Mouse (Mus musculus) hindbrain, embryonic 15.5 days (tissue): ENCODE results near the gene Fam149b. TPM values are rescaled to one million over a fixed set of nuclear protein-coding genes. Genes with fewer than 3 reads are reported as not detected.

Experiments used
- ATAC-seq: fragments of 200-750 bp; cut with Nextera tagmentation; 2 replicates; pipeline ENCODE4 v1.8.0; 2017; ENCODE audit warnings: low read depth, moderate number of reproducible peaks, moderate TSS enrichment; ENCODE audit not compliant: low FRiP score
- H3K27ac ChIP-seq: fragments of 300-500 bp; sonication (generic); replicated peaks from 2 replicates; pipeline ENCODE4 v1.5.1; 2015; ENCODE audit warnings: mild to moderate bottlenecking, inconsistent platforms
- H3K27me3 ChIP-seq: fragments of 300-500 bp; sonication (generic); 2 replicates; pipeline ENCODE4 v1.6.1; 2015; ENCODE audit warnings: control low read depth, inconsistent platforms
- H3K36me3 ChIP-seq: fragments of 300-500 bp; sonication (generic); 2 replicates; pipeline ENCODE4 v1.6.1; 2015; ENCODE audit warnings: control low read depth, inconsistent platforms
- H3K4me1 ChIP-seq: fragments of 300-500 bp; sonication (generic); replicated peaks from 2 replicates; pipeline ENCODE4 v1.6.1; 2015; ENCODE audit warnings: control low read depth, inconsistent platforms
- H3K4me2 ChIP-seq: fragments of 300-500 bp; sonication (generic); 2 replicates; pipeline ENCODE4 v1.6.1; 2015; ENCODE audit warnings: moderate library complexity, mild to moderate bottlenecking, inconsistent platforms
- H3K4me3 ChIP-seq: fragments of 300-500 bp; sonication (generic); 2 replicates; pipeline ENCODE4 v1.5.1; 2015; ENCODE audit warnings: mild to moderate bottlenecking, inconsistent platforms
- H3K9ac ChIP-seq: fragments of 300-500 bp; sonication (generic); 2 replicates; pipeline ENCODE4 v1.6.1; 2015; ENCODE audit warnings: inconsistent platforms
- H3K9me3 ChIP-seq: fragments of 300-500 bp; sonication (generic); 2 replicates; pipeline ENCODE4 v1.6.1; 2016; ENCODE audit warnings: control low read depth, inconsistent platforms
- WGBS: fragments of 180-500 bp; shearing (Covaris S2); methylation state at CpG from one replicate; pipeline ENCODE4 v1.1.7; 2015; 5-methylcytosine and 5-hydroxymethylcytosine counted together
- polyA plus RNA-seq: library from polyadenylated mRNA; unstranded; fragments of >200 nt; fragmentation: Nextera tagmentation; extraction: Ambion mirVana; gene quantifications from 2 replicates; pipeline ENCODE4 v1.2.1, GENCODE M21; 2015

Fam149b gene
- polyA plus RNA-seq, 1 experiment from 2014 or later, result 40.0 TPM

DNA sequence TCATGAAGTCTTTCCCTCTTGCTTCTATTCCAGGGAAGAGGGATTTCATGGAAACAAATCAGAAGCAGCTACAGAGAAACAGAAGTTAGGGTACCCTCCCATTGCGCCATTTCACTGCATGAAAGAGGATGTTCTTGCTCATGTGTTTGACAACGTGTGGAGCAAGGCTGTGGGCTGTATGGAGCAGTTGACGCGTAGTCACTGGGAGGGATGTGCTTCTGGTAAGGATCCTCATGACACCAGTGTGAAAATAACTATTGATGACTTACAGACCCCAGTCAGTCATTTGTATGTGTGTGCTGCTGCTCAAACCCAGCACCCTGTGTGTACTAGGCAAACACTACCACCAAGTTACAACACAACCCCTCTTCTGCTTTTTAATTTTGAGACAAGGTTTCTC lies 15.3 kb downstream of the Fam149b start:
- Histone ChIP-seq H3K4me2 (no peak overlapping the region), H3K9ac (no peak overlapping the region), H3K4me3 (no peak overlapping the region), H3K9me3 (no peaks in the 10 kb centered on the region), H3K4me1 (no peaks in the 10 kb centered on the region), H3K27ac (no peak overlapping the region), H3K27me3 (no peaks in the 10 kb centered on the region), H3K36me3 (peaks cover 82% of the 10 kb centered on the region)
- WGBS, result 97% methylated on average over 4 of the region's 4 CpGs
- ATAC-seq, result no peak

DNA sequence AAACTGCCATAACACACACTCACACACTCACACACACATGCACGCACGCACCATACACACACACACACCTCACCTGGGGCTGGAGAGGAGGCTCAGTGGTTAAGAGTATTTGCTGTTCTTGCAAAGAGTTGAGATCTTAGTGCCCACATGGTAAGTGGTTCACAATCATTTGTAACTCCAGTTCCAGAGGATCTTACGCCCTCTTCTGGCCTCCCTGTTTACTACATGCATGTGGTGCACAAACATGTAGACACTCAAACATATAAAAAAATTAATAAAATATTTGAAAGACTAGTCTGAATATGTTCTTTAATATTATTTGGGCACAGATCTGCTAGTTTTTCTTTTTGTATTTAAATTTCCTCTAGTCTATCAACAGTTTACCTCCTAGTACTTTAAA lies 20.3 kb downstream of the Fam149b start:
- WGBS, result 95% methylated on average over 3 of the region's 3 CpGs
- no peaks in the 10 kb centered on the region for H3K9me3 ChIP-seq
- no peak for ATAC-seq

DNA sequence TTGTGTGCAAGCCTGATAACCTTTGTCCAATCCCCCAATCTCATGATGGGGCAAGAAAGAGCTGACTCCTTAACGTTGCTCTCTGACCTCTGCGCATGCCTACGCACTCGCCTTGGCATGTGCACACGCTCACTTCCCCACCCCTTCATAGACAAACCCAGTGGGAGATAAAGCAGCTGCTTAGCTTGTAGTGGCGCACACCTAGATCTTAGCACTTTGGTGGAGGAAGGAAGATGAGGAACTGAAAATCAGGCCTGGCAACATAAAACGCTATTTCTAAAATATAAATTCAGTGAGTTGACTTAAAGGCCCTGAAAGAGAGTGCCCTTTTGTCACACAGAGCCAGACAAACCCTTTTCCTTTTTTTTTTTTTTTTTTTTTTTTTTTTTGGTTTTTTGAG lies 22.8 kb downstream of the Fam149b start:
- WGBS, result 89% methylated on average over 7 of the region's 7 CpGs
- H3K27me3 ChIP-seq, result no peaks in the 10 kb centered on the region
- H3K9ac ChIP-seq, result no peak overlapping the region
- ATAC-seq, result no peak
- H3K36me3 ChIP-seq, result peaks cover 39% of the 10 kb centered on the region
- H3K27ac ChIP-seq, result no peak overlapping the region
- H3K4me3 ChIP-seq, result no peak overlapping the region
- no peak overlapping the region for H3K4me2 ChIP-seq
- no peaks in the 10 kb centered on the region for H3K9me3 ChIP-seq
- no peaks in the 10 kb centered on the region for H3K4me1 ChIP-seq

More for the DNA sequence above, 20.3 kb downstream of the Fam149b start:
- peaks cover 50% of the 10 kb centered on the region for H3K36me3 ChIP-seq
- no peak overlapping the region for H3K9ac ChIP-seq
- no peaks in the 10 kb centered on the region for H3K4me1 ChIP-seq
- no peak overlapping the region for H3K4me3 ChIP-seq
- H3K27me3 ChIP-seq, result no peaks in the 10 kb centered on the region
- H3K4me2 ChIP-seq, result no peak overlapping the region
- H3K27ac ChIP-seq, result no peak overlapping the region

DNA sequence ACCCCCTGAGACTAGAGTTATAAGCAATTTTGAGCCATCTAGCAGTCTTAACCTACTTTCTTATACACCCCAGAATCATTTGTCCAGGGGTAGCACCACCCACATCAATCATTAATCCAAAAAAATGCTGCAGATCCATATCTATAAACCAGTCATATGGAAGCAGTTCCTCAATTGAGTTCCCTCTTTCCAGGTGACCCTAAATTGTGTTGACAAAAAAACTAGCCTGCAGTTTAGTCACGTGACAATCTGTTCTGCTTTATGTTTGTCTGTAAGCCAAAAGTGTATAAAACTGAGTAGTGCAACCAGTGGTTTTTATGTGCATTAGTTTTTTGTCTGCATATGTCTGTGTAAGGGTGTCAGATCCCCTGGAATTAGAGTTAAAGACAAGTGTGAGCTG lies 23.9 kb downstream of the Fam149b start:
- H3K27me3 ChIP-seq, result no peaks in the 10 kb centered on the region
- H3K27ac ChIP-seq, result no peak overlapping the region
- H3K9ac ChIP-seq, result no peak overlapping the region
- 95% methylated on average over 1 of the region's 1 CpGs for WGBS
- H3K4me3 ChIP-seq, result no peak overlapping the region
- ATAC-seq, result no peak
- no peak overlapping the region for H3K4me2 ChIP-seq
- peaks cover 39% of the 10 kb centered on the region for H3K36me3 ChIP-seq
- H3K9me3 ChIP-seq, result no peaks in the 10 kb centered on the region
- no peaks in the 10 kb centered on the region for H3K4me1 ChIP-seq

DNA sequence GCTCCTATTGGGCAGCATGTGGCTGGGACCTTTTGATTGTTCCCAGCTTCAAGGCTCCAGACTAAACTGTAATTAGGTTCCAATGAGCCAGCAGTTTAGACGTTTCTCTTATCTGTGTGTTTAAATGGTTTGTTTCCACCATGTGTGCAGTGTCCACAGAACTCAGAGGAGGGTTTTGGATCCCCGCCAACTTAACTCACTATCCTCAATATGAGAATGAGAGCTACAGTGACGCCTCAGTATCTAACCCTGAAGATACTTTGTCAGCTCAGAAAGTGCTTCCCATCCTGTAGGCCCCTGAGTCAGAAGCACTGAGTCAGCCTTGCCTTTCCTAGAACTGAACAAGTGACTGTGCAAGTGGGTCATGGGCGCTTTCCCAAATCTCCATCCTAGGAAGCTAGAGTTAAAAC lies 29.2 kb downstream of the Fam149b start:
- H3K4me1 ChIP-seq, result no peaks in the 10 kb centered on the region
- H3K4me2 ChIP-seq, result no peak overlapping the region
- H3K27me3 ChIP-seq, result no peaks in the 10 kb centered on the region
- no peak overlapping the region for H3K4me3 ChIP-seq
- no peak overlapping the region for H3K9ac ChIP-seq
- H3K9me3 ChIP-seq, result no peaks in the 10 kb centered on the region
- WGBS, result 85% methylated on average over 4 of the region's 4 CpGs
- H3K27ac ChIP-seq, result no peak overlapping the region
- no peak for ATAC-seq
- H3K36me3 ChIP-seq, result peaks cover 42% of the 10 kb centered on the region

DNA sequence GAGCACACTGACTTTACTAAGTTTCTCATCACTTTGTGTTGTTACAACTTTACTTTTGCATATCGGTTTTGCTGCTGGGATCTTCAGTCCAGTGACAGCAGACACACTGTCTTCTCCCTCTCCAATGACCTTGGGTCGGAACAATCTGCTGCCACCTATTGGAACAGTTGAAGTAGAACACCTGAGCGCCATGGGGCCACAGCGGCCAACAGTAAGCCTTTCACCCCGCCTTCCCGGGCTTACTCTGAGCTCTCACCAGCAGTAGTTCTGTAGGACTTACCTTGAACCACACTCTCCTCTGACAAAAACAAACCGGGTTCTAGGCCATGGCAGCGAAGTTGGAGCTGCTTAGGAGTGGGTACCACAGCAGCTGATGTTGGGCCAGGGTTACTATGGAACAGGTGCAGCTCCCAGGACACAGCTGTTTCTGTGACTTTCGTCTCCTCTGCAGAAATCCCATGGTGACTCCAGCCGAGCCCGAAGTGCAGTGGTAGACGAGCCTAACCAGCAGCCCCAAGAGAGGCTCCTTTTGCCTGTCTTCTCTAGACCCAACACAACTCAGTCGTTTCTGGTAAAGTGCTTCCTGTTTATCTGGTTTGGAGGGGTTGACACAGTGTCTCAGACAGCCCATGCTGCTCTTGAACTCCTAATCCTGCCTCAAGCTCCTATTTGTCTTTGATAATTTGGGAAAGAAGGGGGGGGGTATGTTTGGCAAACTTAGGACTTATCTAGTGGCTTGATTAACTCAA lies 30.5 kb downstream of the Fam149b start:
- Histone ChIP-seq H3K36me3 (peaks cover 45% of the 10 kb centered on the region), H3K9me3 (no peaks in the 10 kb centered on the region), H3K27ac (no peak overlapping the region), H3K4me3 (no peak overlapping the region), H3K27me3 (no peaks in the 10 kb centered on the region), H3K9ac (no peak overlapping the region), H3K4me2 (no peak overlapping the region), H3K4me1 (no peaks in the 10 kb centered on the region)
- ATAC-seq, result no peak
- WGBS, result 43% methylated on average over 13 of the region's 13 CpGs

DNA sequence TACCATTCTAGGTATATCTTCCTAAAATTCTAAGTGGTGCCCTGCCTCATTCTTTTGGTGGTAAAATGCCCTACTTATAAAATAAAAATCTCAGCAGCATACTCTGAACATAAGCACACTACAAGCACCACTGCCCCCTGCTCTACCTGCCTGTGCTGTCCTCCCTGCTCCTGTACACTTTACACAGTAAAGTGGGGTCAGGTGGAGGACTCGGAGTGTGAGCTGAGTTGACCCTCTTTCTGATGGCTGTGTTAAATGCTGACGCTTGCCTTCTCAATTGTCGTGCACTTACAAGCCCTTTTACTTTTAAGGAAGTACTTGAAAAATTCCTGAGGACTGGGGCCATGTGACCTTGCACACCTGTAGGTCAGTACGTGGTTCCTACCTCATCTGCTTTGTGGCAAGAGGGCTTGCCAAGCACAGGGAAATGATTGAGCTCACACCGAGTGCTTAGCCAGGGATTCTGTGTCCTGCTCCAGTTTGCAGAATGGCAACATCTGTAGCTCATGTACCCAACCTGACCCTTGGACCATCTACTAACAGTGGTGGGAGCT lies 31.2 kb downstream of the Fam149b start:
- WGBS, result 90% methylated on average over 5 of the region's 5 CpGs
- Histone ChIP-seq H3K9ac (no peak overlapping the region), H3K4me3 (no peak overlapping the region), H3K27me3 (no peaks in the 10 kb centered on the region), H3K27ac (no peak overlapping the region), H3K4me2 (no peak overlapping the region), H3K9me3 (no peaks in the 10 kb centered on the region), H3K36me3 (peaks cover 46% of the 10 kb centered on the region), H3K4me1 (no peaks in the 10 kb centered on the region)
- no peak for ATAC-seq

DNA sequence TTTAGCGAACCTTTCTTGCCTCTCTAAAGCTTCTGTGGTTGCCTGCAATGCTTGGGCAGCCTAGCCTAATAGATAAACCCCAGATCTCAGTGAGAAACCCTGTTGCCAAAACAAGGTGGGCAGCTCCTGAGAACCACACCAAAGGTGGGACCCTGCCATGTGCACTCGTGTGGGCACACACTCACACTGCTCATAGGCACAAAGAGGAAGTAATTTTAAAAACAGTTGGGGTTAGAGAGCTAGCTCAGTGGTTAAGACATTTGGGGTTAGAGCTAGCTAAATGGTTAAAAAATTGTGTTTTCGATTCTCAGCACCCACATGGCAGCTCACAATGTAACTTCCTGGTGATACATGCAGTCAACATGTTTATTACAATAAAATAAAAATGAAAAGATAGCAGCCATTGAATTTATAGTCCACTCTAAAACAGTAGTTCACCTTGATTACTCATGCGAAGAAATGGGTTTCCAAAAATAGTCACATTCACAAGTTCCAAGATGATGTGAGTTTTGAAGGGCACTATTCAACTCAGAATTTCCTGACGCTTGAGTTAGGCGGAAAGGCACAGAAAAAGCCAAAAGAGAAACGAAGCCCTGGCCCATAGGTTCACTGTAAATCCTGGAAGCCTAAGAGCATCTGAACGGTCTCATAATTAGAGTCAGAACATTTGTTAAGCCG lies 31.9 kb downstream of the Fam149b start:
- no peak for ATAC-seq
- Histone ChIP-seq H3K9ac (no peak overlapping the region), H3K9me3 (no peaks in the 10 kb centered on the region), H3K4me2 (no peak overlapping the region), H3K27me3 (no peaks in the 10 kb centered on the region), H3K36me3 (peaks cover 54% of the 10 kb centered on the region), H3K4me1 (no peaks in the 10 kb centered on the region), H3K4me3 (no peak overlapping the region), H3K27ac (no peak overlapping the region)
- 90% methylated on average over 9 of the region's 9 CpGs for WGBS

DNA sequence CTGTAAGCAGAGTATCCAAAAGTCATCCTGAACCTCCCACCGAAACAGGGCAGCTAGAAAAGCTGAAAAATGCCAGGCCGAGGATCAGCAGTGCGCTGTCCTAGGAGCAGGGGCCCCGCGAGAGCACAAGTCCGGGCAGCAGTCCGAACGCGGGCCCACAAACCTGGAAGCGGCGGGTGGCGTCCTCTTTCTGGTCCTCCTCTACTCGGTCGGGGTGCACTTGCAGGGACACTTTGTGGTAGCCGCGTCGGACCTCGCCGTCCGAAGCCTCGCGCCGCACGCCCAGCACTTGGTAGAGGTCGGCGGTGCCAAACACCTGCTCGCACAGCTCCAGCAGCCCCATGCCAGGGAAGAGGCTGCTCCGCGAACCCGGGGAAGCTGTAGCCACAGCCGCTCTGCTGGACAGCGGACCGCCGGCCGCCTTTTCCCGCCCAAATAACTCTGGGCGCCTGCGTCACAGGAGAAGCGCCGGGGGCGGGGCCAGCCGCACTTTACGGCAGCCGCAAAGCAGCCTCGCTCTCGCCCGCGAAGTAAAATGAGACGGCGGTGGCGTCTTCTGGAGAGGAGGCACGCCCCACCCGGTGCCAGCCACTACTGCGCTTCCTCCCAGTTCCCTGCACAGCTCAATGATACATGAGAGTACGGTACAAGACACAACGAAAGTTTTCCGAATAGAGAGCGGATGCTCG lies 40.6 kb downstream of the Fam149b start, which contains the start of gene Dnajc9:
Gene Dnajc9 (minus strand): TSS at position 470 of the 689 bp plus-strand sequence.
- under 1% methylated on average over 58 of the region's 59 CpGs for WGBS
- Histone ChIP-seq H3K27me3 (no peaks in the 10 kb centered on the region), H3K36me3 (peaks cover 30% of the 10 kb centered on the region), H3K27ac (peak within 1 kb of the TSS; percentile 85), H3K4me1 (peaks cover 47% of the 10 kb centered on the region), H3K4me3 (peak within 1 kb of the TSS; percentile 93), H3K4me2 (peak within 1 kb of the TSS; percentile 85), H3K9me3 (no peaks in the 10 kb centered on the region), H3K9ac (peak within 1 kb of the TSS; percentile 66)
- ATAC-seq, result peak; percentile 74

DNA sequence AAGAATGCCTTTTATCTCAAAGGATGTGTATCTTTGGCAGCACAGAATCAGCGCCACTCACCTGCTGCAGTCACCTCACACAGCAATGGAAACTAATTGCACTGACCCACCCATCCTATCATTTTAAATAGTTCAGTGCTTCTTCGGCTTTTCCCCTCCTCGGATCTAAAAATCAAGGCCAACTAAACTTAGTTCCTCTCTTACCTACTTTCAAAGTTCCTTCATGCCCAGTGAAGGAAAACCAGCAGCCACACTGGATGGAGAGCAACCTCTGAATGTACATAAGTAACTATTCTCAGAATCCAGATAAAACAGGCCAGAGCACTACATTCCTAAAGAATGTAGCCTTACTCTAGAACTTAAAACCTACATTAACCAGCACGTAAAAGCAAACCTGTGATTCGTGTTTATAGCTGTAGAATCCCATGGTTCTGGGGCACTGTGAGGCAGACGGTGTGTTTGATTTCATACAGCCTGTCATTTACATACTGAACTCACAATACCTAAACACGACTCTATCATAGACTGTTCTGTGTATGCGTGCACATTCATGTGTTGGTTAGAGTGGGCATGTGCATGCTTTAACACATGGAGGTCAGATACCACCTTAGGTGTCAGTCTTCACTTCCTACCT lies 41.6 kb downstream of the Fam149b start:
- peak overlapping the region; percentile 85 for H3K27ac ChIP-seq
- H3K9ac ChIP-seq, result peak overlapping the region; percentile 66
- H3K4me3 ChIP-seq, result peak overlapping the region; percentile 93
- no peaks in the 10 kb centered on the region for H3K9me3 ChIP-seq
- H3K4me1 ChIP-seq, result peaks cover 54% of the 10 kb centered on the region
- 90% methylated on average over 8 of the region's 8 CpGs for WGBS
- H3K4me2 ChIP-seq, result peak overlapping the region; percentile 85
- no peaks in the 10 kb centered on the region for H3K27me3 ChIP-seq
- ATAC-seq, result no peak
- peaks cover 22% of the 10 kb centered on the region for H3K36me3 ChIP-seq

DNA sequence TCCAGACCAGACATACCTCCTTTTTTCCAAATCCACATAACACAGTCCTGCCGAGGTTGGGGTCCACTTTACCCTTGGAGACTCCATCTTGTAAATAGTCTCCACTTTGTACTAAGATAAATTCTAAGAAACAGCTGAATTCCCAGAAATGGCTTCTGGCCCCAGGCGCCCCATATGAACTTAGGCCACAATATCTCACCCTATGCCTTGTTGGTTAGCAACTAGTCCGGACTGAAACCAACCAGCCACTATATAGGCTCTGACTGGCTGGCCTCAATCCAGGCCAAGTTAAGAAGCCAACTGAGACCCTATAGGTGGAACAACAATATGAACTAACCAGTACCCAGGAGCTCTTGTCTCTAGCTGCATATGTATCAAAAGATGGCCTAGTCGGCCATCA lies 44.4 kb downstream of the Fam149b start:
- H3K4me3 ChIP-seq, result no peak overlapping the region
- no peak for ATAC-seq
- peaks cover 36% of the 10 kb centered on the region for H3K4me1 ChIP-seq
- H3K27me3 ChIP-seq, result no peaks in the 10 kb centered on the region
- peaks cover 13% of the 10 kb centered on the region; the same call in 1 of the 2 replicates for H3K36me3 ChIP-seq
- H3K27ac ChIP-seq, result no peak overlapping the region
- 81% methylated on average over 4 of the region's 4 CpGs for WGBS
- no peaks in the 10 kb centered on the region for H3K9me3 ChIP-seq
- no peak overlapping the region for H3K9ac ChIP-seq
- peak overlapping the region; percentile 61 for H3K4me2 ChIP-seq
